Mouse (Mus musculus) lung, adult 2 months (tissue): ENCODE data around the gene 2310046K23Rik.

Experiments
- CTCF ChIP-seq: fragments of 200-500 bp; IDR thresholded peaks from 2 replicates; pipeline ENCODE4 v1.5.1; 2011; ENCODE audit warnings: mild to moderate bottlenecking, low read length, control low read depth; ENCODE audit not compliant: insufficient read depth
- POLR2A ChIP-seq: fragments of 200-500 bp; IDR thresholded peaks from 2 replicates; pipeline ENCODE4 v1.6.1; 2011; ENCODE audit warnings: low read depth, mild to moderate bottlenecking, control low read depth, low read length, borderline replicate concordance; ENCODE audit errors: extremely low read depth

DNA sequence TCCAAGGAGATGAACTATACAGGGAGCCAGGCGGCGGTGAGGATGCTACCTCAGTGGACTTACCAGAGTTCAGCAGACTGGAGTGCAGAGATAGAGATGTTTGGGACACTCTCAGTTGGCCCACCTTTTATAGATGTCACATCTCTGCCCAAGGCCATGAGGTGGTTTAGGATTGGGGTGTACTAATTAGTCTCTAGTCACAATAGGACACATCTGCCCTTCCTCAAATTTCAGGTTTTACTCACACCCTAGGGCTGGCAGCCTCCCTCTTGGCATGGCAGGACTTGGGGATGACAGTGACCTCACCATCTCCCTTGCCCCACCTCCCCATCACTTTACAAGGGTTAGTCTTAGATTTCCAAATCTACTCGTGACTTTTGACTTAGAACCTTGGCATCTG is at the start of gene 2310046K23Rik:
- TF ChIP-seq CTCF (no peak), POLR2A (no peak)
